Mouse (Mus musculus) cerebellum, postnatal 25 days (tissue): ENCODE data around the gene Plekhf1.

Experiments used
- DNase-seq, 2 experiments: peaks; one replicate each; pipeline ENCODE4 v3.0.0; 2021; ENCODE audit warnings: mixed read lengths in 2 of 2

Gene Plekhf1

DNA sequence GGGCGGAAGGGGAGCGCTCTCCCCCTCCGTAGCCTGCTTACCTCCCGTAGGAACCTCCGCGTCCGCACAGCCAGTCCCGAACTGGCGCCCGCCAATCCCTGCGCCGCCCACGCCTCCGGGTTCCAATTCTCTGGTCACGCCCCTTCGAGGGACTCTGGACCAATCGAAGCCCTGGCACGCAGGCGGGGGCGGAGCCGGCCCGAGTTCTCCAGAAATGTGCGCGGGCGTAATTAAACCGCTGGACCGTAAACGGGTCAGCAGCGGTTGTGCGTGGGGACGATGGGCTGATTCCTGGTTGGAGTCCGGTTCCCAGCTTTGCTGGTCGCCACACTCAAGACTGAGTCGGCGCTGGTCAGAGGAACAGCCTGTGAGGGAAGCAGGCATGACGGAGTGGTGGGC, at the start of gene Plekhf1:
Plekhf1 (minus strand) TSS at position 117 of the 399 bp plus-strand sequence.
- peak; percentile 95 to 97 for DNase-seq

DNA sequence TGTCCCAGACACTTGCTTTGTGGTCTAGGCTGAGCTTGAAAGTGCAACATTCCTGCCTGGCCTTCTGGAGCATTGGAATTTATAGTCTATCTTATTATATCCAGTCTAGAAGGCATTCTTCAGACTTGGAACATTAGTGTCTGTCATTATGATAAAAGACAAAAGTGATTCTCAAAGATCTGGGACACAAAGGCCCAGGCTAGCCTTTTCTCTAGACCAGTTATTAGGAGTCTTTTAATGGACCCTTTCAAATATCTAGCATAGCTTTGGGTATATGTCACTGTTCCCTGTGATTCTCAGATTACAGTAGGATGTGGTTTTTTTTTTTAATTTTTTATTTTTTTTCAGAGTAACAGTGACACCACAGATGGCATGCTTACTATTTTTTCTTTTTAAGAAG, 44.7 kb upstream of the Plekhf1 start:
- no peak for DNase-seq

DNA sequence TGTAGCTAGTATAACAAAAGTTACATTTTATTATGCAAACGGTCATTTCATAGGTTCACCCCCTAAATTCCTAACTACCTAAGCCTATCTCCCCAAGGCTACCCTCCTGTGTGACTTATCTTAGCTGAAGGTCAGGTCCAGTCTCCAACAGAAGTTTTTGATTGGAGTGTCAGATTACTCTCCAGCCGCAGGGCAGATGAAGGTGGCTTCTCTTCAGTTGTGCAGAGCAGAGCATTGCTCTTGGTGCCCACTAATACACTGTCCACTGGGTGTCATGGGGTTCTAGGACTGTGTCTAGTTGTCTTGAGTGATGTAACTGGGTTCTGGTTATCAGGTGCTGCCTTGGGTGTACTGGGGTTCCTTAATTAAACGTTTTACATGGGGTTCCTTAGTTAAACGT, 44.0 kb upstream of the Plekhf1 start:
- no peak for DNase-seq

DNA sequence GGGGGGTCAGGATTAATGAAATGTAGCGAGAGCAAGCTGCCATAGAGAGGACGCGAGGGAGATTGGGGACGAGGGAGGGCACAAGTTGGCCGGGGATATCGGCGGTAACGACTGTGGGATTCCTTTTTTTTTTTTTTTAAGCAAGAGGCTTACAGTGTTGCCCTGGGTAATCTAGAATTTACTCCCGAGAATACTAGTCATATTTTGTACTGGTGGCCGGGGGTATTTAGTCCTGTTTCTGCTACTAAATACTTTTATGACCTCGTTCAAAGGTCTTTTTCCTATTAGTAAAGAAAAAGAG, 43.6 kb upstream of the Plekhf1 start:
- no peak for DNase-seq

DNA sequence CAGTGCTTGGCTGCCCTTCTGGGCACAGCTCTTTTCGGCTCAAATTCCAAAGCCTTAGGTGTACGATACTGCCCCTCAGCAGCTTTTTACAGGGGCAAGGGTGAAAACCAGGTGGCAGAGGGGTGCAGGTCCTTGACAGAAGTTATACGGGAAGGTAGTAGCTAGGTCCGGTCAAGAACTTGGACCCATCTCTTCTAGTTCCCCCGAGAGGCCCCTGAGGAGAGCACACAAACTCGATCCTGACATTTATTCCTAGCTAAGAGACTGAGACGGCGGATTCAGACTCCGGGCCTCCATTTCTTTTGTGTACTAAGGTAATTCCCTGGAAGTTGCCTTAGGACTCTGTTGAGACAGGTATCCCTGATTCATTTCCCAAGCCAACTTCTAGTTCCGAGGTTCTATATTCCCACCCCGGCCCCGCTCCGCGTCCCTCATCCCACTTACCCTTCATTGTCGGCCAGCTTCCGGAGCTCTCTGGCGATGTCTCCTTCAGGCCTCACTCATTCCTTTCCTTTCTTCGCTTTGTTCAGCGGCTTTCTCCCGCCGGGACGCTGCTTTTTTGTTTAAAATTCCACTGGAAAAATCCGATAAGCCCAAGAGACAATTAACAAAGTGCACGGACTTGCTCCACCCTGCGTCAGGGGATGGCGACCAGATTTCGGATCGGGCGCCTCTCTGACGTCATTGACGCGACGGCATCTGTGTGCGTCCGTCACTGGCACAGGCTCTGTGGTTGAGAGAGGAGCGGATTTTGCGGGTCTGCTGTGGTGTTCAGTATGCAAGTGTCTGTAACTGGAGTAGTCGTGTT, 43.1 kb upstream of the Plekhf1 start, which contains the start of gene Pop4:
Pop4 (minus strand) TSS at position 721 of the 808 bp plus-strand sequence.
- peak; percentile 95 to 96 for DNase-seq

DNA sequence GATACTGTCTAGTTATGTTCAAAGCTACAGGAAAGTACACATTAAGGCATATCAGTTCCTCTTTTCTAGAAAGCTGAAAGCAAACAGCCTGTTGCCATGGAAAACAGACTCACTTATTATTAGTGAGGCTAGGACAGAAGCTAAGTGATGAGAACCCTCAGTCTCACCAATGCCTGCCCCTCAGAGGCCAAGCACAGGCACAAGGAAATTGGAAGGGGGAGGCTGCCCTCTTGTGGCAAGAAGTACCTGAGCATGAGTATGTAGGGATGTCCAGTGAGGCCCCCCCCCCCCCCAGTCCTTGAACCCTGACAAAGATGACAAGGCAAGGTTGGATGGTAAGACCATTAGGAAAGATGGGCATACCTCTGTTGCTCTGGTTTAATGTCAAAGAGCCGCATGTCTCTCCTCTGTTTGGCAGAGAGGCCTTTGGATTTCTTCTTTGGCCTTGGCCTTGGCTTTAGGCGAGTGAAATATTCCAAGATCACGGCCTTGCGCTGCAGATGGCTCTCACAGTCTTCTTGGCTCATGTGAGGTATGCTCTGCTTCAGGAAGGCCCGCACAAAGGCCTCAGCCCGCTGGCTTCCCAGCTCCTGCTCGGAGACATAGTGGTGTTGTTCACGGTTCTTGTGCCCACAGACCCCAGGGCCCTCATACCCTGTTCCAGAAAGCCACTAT, 39.3 kb upstream of the Plekhf1 start:
- DNase-seq = peak; percentile 80 to 86

DNA sequence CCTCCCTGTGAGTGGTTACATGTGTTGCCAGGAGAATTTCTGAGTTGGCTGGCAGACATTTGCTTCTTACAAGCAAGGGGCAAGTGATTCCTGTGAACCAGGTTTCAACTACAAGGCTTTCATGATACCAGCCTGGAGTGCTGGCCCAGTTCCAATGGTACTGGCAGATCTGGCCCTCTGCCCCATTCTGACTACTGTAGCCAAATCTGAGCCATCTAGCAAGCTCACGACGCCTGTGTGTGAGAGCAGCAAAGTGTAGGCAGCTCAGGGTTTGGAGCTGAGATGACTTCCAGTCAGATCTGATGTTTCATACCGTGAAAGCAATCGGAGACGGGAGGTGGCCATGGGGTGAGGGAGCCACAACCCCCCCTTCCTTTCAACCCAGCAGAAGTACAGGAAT, 34.6 kb upstream of the Plekhf1 start:
- DNase-seq = peak; percentile 72 to 86

DNA sequence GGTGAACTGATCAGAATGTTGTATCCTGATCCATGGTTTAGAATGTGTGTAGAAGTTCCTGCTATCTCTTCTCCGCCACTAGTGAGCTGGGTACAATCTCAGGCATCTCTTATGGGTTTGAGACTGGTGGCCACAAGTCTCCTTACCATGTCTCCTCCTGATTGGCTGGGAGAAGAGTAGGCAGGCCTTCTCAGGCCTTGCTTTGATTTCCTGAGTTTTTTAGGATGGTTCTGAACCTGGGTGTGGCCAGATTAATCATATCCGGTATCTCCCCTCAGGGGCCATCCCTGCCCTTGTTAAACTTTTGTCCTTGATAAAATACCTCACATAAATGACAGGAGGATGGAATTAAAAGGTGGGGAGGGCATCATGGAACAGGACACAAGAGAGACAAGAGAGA, 31.8 kb upstream of the Plekhf1 start:
- DNase-seq = no peak

DNA sequence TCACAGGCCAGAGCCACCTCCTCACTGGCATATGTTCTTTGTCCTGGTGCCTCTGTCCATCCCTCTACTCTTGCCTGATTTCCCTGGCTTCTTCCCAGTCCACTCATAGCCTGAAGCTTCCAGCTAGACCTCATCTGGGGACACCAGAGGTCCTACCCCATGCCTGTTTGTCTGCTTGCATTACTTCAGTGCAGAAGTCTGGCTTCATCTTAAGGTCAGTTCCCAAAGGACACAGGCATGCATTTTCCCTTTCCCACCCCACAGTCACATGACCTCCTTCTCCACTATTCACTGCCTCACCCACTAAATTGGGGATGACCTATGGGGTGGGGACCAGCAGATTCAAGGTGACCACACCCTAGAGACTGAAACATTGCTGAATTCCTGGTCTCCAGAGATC, 25.6 kb upstream of the Plekhf1 start:
- DNase-seq = no peak

DNA sequence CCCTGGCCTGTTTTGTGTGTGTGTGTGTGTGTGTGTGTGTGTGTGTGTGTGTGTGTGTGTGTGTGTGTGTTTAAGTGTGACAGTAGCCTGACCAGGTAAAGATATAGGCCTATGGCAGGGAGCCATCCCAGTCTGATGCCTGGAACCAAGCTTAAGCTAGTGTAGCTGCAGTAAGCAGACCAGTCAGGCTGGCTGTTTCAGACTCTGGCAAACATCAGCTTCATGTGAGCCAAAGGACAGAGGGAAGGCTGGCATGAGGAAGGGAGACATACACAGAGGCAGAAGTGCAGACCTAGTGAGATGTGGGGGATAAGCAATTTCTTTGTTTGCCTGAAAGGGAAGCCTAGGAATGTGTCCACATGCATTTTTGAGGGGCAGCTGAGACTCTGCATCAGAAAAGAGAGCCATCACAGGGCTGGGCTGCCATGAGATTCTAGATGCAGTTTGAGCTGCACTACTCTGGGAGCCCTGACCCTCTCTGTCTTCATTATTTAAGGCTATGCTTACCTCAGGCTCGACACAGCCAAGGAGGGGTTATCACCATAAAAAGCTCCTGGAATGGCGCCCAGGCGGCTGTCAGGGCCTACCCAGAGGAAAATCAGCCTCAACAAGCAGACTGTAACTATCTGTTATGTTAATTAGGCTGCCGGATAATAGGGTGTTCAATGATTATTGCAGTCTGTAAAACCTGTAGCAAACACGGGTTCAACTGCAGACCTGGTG, 23.8 kb upstream of the Plekhf1 start:
- no peak for DNase-seq

DNA sequence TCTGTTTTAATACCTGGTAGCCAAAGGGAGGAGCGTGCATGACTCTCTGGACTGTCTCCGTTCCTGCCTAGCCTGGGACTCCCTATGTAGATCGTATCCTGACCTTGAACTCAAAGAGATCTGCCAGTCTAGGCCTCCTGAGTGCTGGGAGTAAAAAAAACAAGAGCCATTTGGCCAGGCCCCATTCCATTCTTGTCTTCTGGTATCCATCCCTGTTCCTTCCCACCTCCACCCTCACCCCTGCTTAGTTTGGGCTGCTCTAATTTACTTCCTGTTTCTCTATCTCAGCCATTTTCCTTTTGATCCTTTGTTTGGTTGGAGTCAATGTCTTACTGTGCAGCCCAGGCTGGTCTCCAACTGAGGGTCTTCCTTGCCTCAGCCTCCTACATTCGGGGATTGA, 14.6 kb upstream of the Plekhf1 start:
- no peak for DNase-seq

DNA sequence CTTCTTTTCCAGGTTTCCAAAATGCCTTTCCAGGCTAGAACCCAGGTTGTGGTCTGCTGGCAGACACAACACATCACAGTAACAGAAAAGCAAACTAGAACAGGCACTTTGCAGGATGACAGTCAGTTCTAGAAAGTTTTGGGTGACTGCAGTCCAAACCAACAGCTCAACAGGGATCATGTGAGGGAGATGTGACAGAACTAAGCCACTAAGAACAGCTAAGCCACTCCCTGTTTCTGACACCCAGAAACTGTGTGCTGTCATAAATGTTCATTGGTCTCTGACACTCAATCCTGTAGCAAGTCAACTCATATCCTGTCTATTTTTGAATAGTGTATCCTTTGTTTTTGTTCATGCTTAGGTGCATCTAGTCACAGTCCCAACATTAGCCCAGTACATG, 9.3 kb upstream of the Plekhf1 start:
- no peak for DNase-seq

DNA sequence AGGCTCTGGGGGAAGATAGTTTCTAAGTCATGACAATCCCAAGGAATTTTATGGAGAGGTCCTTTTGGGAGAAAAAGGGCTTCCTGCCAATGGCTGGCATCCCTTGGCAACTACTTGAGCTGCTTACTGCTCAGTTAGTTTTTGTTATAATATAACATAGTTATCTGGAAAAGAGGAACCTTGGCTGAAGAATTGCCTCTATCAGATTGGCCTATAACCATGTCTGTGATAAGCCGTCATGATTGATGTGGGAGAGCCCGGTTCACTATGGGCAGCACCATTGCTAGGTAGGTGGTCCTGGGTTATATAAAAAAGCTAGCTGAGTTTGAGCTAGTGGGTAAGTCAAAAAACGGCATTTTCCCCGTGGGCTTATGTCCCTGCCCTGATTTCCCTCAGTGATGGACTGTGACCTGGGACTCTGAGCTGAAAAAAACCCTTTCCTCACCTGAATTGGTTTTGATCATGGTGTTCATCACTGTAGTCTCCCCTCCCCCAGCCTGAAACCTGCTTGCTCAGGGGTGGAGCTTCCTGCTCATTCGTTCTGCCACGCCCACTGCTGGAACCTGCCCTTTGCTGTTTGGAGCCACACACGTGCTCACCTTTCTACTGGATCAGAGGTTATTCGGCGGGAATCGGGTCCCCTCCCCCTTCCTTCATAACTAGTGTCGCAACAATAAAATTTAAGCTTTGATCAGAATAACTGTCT, 8.7 kb upstream of the Plekhf1 start:
- no peak for DNase-seq

DNA sequence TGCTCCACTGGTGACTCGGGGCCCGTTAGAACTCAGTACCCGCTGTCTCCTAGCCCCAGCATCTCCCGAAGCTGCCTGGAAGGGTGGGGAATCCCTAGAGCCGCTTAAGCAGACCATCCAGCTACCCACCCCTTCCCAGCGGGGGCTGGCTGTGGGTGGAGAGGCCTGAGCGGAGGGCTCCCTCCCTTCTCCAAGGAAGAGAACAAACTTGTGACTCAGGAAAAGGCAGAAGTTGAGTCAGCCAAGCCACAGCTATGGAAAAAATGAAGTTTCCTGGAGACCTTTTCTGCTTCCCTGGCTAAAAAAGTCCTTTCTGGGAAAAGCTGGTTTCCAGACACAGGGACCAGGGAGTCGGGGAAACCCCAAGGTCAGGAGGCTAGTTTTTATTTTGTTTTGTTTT, 2.5 kb upstream of the Plekhf1 start:
- no peak for DNase-seq

DNA sequence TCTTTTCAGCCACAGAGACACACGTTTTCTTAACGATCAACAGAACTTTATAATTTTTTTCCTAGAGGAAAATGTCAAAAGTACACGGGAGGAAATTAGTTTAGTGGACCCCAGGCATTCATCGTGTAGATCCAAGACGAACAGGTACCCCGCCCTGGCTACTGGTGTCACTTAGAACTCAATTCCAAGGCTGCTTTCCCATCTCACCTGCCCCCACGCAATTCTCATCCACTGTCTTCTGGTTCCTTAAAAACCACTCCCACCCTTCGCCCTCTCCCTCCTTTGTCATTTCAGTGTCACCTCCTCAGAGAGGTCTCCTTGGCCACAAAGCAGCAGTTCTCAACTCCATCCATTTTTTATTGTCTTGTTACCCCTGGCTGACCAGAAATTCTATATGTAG, 513 bp upstream of the Plekhf1 start:
- no peak for DNase-seq

DNA sequence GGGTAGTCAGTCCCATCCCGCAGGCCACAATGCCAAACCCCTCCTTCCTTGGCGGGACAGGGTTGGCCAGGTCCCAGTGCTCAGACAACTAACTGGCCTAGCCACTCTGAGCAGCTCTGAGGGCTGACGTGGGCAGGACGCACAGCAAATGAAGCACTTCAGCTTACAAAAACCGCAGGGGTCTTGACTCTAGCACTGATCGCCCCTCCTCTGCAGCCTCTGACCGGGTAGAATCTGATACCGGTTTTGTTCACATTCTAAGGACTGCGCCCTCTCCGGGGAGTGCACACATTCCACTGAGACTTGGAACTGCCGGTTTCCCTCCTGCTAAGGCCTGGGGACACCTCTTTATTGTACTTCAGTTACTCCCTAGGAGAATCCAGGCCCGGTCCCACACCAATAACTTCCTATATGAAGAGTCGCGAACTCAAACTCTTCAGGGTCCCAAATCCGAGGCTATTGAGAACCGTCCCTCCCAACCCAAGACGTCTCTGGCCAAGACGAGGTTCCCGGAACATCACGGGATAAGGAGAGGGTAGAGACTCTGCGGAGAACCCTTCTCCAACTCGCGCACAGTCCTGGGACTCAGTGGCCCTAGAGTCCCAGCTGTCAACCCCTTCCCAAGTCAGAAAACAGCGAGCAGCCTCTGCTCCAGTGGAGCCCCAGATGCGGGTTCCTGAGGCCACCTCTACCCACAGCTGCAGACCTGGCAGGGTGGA, 476 bp downstream of the Plekhf1 start:
- DNase-seq = peak; percentile 90 to 93

DNA sequence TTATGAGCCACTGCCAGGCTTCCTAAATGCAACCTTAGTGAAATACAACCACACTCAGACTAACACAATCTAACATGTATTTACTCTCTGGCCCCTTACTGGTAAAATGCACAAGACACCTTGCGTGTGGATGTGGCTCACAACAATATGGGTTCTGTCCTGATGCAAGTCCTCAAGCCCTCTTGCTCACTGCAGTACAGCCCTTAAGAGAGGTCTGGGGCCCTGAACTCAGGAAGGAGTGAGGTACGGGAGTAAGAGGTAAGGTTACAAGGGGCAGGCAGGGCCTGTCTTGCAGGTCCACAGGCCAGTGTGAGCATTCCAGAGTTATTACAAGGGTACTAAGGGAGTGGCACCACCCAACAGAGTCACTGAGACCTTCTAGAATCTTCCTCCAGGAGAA, 1.6 kb downstream of the Plekhf1 start:
- DNase-seq = no peak

DNA sequence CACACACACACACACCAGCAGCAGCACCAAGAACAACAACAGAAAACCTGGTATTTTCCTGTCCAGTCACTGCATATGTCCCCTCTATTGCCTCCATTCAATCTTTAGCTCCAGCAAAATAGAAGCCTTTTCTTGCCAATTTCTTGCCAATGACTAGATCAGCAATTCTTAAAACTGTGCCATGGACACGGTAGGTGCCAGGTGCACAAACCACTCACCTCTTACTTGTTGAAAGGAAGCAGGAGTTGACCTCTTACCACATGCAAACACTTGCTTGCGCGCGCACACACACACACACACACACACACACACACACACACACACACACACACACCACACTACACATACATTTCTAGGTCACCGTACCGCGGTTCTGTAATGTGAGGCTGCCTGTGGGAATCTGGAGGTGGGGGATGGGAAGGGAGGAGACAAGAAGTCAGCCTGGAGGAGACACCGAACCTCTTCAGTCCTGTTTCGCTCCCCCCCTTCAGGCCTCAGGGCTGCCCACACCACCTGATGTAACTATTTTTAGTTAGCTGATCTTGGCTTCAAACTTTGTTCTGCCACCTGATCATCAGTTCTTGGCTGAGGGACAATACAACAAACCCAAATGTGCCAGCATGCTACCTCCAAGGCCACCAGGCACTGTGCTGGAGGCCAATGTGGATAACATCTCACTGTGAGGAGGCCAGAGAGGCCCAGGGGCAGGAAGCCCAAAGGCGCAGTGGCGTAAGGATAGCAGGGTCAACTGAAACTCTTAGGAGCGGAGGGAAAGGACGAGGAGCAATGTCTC, 3.0 kb downstream of the Plekhf1 start:
- DNase-seq = peak; percentile 80 to 84

DNA sequence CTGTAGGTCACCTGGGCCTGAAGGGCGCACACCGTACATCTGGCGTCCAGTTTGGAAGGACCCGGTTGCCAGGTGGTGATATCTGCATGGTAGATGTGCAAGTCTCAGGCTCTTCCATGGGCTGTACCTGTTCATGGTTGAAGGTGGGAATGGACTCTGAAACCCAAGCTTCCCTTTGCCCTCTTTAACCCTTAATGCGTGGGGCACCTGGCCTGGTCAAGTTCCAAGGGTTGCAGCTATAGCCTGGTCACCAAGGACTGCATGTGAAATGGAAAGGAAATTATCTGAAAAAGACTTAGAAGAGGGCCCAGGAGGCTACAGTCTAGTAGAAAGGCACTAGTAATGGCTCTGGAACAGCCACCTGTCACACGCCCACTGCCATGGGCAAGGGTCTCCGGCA, 7.0 kb downstream of the Plekhf1 start:
- DNase-seq = no peak

DNA sequence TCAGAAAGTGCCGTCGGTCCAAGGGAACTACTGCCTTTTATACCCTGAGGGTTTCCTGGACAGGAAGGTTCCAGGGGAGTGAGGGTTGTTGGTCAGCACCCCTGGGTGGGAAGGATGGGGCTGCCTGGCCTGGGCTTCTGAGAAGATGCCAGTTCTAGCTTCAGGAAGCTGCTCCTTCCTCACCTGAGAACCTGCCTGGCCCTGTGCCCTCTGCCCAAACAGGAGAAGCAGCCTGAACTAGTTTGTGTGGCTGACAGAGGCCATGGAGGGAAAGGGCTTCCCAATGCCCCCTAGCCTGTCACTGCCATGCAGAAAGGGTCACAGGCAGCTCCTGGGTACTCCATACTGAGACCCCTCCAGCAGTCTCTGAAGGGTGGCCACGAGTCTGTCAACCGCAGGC, 8.3 kb downstream of the Plekhf1 start:
- DNase-seq = peak in 1 of 2 experiments; percentile 50

DNA sequence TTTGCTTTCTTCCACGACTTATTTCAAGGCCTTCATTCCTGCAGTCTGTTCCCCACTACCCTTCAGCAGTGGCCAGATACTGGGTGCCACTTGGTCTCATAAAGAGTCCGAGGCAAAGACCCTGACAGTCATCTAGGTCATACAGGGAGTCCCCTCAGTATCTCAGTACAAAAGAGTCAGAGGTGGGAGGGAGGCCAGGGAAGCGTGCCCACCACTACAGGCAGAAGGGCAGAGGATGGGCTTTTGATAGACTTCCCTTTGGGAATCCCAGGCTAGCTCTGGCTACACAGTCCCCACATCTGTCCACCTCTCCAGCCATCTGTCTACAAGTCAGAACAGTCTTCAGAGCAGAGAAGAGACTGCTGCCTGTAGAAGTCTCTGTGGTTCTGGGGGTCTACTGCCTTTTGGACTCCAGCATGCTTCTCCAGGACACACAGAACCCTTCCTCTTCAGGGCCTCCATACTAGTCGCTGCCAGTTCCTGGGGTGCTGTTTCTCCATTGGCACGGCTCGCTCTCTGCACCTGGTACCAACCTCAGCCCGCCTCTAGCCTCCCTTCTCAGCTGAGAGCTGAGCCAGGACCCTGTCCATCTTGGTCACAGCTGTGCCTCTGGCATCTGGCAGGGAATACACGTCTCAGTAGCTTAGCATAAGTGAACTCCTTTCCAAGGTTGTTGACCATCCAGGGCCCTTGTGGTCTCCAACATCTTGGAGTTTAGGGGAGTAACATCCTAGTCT, 9.0 kb downstream of the Plekhf1 start:
- DNase-seq = no peak
